Mouse (Mus musculus) myocyte (in vitro differentiated cells): ENCODE results near the gene Sec14l1. TPM values are rescaled to one million over a fixed set of nuclear protein-coding genes. Genes with fewer than 3 reads are reported as not detected.

ENCODE experiments used
- H3K27me3 ChIP-seq: one replicate; pipeline ENCODE4 v1.6.1; 2011; ENCODE audit not compliant: control insufficient read depth, insufficient read depth, insufficient read length
- H3K36me3 ChIP-seq: one replicate; pipeline ENCODE4 v1.6.1; 2011; ENCODE audit not compliant: control insufficient read depth, insufficient read depth
- H3K4me2 ChIP-seq: one replicate; pipeline ENCODE4 v1.6.1; 2011; ENCODE audit warnings: low read depth, control low read depth
- H3K4me3 ChIP-seq: one replicate; pipeline ENCODE4 v1.5.1; 2011; ENCODE audit warnings: mild to moderate bottlenecking, control low read depth, moderate library complexity
- H3K79me2 ChIP-seq: one replicate; pipeline ENCODE4 v1.6.1; 2011; ENCODE audit not compliant: control insufficient read depth, insufficient read depth
- H3ac ChIP-seq: one replicate; pipeline ENCODE4 v1.6.1; 2011; ENCODE audit not compliant: control insufficient read depth, insufficient read length
- CEBPB ChIP-seq: IDR thresholded peaks from 2 replicates; pipeline ENCODE4 v1.6.1; 2011; ENCODE audit warnings: mild to moderate bottlenecking, moderate library complexity; ENCODE audit not compliant: poor library complexity, insufficient read depth, severe bottlenecking
- E2F4 ChIP-seq: IDR thresholded peaks from one replicate; pipeline ENCODE4 v1.6.1; 2011; ENCODE audit warnings: mild to moderate bottlenecking, control low read depth, moderate library complexity; ENCODE audit not compliant: insufficient read depth
- MAX ChIP-seq: IDR thresholded peaks from one replicate; pipeline ENCODE4 v1.6.1; 2011; ENCODE audit warnings: low read depth, mild to moderate bottlenecking, control low read depth
- MYOD1 ChIP-seq, 3 experiments: IDR thresholded peaks; one replicate each; pipeline ENCODE4 v1.6.1; 2011; ENCODE audit warnings: control low read depth in 2 of 3, low read depth in 2 of 3, mild to moderate bottlenecking in 2 of 3, moderate library complexity in 1 of 3; ENCODE audit not compliant: insufficient read length in 2 of 3, control insufficient read depth in 1 of 3
- MYOG ChIP-seq, 3 experiments: IDR thresholded peaks; one replicate each; pipeline ENCODE4 v1.6.1; 2011; ENCODE audit warnings: control low read depth in 2 of 3, low read depth in 2 of 3, mild to moderate bottlenecking in 2 of 3; ENCODE audit not compliant: insufficient read length in 2 of 3, control insufficient read depth in 1 of 3, insufficient read depth in 1 of 3
- POLR2A ChIP-seq: IDR thresholded peaks from one replicate; pipeline ENCODE4 v1.6.1; 2011; ENCODE audit warnings: low read depth, mild to moderate bottlenecking, control low read depth, moderate library complexity; ENCODE audit not compliant: insufficient read length
- POLR2AphosphoS2 ChIP-seq: IDR thresholded peaks from one replicate; pipeline ENCODE4 v1.6.1; 2011; ENCODE audit warnings: low read depth, control low read depth; ENCODE audit not compliant: insufficient read length
- REST ChIP-seq: IDR thresholded peaks from one replicate; pipeline ENCODE4 v1.6.1; 2011; ENCODE audit warnings: mild to moderate bottlenecking, control low read depth, moderate library complexity; ENCODE audit not compliant: insufficient read depth, insufficient read length
- SRF ChIP-seq: IDR thresholded peaks from one replicate; pipeline ENCODE4 v1.6.1; 2011; ENCODE audit warnings: low read depth; ENCODE audit not compliant: control insufficient read depth, insufficient read length
- TCF12 ChIP-seq: IDR thresholded peaks from one replicate; pipeline ENCODE4 v1.6.1; 2011; ENCODE audit warnings: mild to moderate bottlenecking, control low read depth; ENCODE audit not compliant: poor library complexity, insufficient read depth, severe bottlenecking
- TCF3 ChIP-seq: IDR thresholded peaks from one replicate; pipeline ENCODE4 v1.6.1; 2011; ENCODE audit warnings: low read depth, control low read depth; ENCODE audit not compliant: insufficient read length
- USF1 ChIP-seq: IDR thresholded peaks from one replicate; pipeline ENCODE4 v1.6.1; 2011; ENCODE audit warnings: low read depth, mild to moderate bottlenecking, control low read depth, moderate library complexity
- polyA plus RNA-seq: library from polyadenylated mRNA; unstranded; fragments of >200 nt; fragmentation: generic; extraction: Trizol; gene quantifications from one replicate; pipeline ENCODE4 v1.2.1, GENCODE M21; 2012; ENCODE audit warnings: missing spikeins

Gene Sec14l1
- polyA plus RNA-seq, 1 experiment, result 84.8 TPM

DNA sequence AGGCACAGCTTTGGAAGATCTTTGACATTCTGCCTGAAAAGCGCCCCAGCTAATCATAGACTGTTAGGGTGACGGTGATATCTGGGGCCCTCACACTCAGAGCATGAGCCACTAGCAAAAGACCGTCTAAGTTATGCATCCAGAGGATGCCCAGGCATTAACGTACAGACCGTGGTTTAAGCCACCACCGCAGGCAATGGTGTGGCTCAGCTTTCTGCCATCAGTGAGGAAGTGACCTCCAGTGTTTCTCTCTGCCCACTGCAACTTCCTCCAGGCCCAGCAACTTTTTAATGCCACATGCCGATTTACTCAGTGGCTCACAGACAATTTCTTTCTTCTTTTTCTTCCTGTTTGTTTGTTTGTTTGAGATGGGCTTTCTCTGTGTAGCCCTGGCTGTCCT, 81.7 kb downstream of the Sec14l1 start:
- no peak for TF ChIP-seq MAX
- no peak for TF ChIP-seq REST
- no peak overlapping the region for H3K4me3 ChIP-seq
- no peaks in the 10 kb centered on the region for H3K27me3 ChIP-seq
- H3K36me3 ChIP-seq, result no peaks in the 10 kb centered on the region
- H3ac ChIP-seq, result no peak overlapping the region
- no peak overlapping the region for H3K4me2 ChIP-seq
- no peaks in the 10 kb centered on the region for H3K79me2 ChIP-seq

GRCm38 (mm10) chr11:117198122-117198521, 83.2 kb downstream of the Sec14l1 start:
- Histone ChIP-seq H3K79me2 (no peaks in the 10 kb centered on the region), H3K27me3 (no peaks in the 10 kb centered on the region), H3K36me3 (no peaks in the 10 kb centered on the region)

DNA sequence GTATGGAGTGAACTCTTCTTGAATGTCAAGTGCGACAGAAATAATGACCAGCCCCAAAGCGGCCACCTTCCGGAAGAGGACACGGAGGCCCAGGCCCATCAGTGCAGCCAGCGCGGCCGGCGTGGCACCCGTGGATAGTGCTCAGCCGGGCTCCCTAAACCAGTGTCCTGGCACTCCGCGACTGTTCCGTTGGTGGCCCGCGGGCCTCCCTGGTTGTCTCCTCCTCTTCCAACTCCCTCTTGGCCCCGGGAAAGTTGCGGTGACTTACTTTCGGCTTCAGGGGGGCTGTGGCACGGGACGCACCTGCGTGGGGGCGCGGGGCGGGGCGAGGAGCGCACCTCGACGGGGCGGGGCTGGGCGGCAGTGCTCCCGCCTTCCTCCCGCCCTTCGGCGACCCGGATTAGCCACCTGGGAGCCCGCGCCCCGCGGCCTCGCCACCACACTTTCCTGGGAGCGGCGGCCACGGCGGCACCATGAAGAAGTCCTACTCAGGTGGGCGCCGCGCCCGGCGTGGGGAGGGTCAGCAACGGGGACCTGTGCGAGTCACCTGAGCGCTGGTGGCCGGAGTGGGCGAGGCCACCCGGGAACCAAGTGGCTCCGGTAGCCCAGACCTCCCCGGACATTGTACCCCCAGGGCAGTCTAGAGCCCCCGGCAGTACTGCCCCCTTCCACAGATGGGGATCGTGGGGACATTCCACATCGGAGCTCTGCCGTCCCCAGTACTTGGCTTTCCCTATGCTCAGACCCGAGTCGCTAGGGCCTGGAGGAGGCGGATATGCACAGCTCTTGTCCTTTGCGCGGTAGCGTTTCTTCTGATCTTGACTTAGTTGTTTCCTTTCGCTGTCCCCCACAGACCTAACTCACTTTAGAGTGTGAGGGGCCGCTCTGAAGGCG, 84.6 kb downstream of the Sec14l1 start, which contains the start of gene Sept9:
TSS of gene Sept9 (plus strand) at position 380 of the 894 bp plus-strand sequence.
- no peak within 1 kb of the TSS for H3ac ChIP-seq
- H3K27me3 ChIP-seq, result no peaks in the 10 kb centered on the region
- H3K36me3 ChIP-seq, result no peaks in the 10 kb centered on the region
- no peak for TF ChIP-seq MYOG (IDR thresholded peaks at IDR 0.05; ENCODE audit: control insufficient read depth in 1 of 3, insufficient read depth in 1 of 3, insufficient read length in 2 of 3, low read depth in 2 of 3)
- no peak for TF ChIP-seq MYOD1 (IDR thresholded peaks at IDR 0.05; ENCODE audit: control insufficient read depth in 1 of 3, insufficient read length in 2 of 3, low read depth in 2 of 3)
- TF ChIP-seq USF1, result no peak
- no peak for TF ChIP-seq POLR2AphosphoS2
- TF ChIP-seq CEBPB, result no peak
- no peak for TF ChIP-seq POLR2A
- TF ChIP-seq SRF, result no peak
- TF ChIP-seq MAX, result no peak
- no peak for TF ChIP-seq E2F4
- TF ChIP-seq TCF12, result no peak
- no peak for TF ChIP-seq TCF3
- no peak for TF ChIP-seq REST
- H3K4me3 ChIP-seq, result no peak within 1 kb of the TSS
- H3K79me2 ChIP-seq, result no peaks in the 10 kb centered on the region
- H3K4me2 ChIP-seq, result no peak within 1 kb of the TSS

More at GRCm38 (mm10) chr11:117198122-117198521, 83.2 kb downstream of the Sec14l1 start:
- Histone ChIP-seq H3ac (no peak overlapping the region), H3K4me2 (no peak overlapping the region), H3K4me3 (no peak overlapping the region)
- no peak for TF ChIP-seq CEBPB
- no peak for TF ChIP-seq MYOD1 (IDR thresholded peaks at IDR 0.05; ENCODE audit: control insufficient read depth in 1 of 3, insufficient read length in 2 of 3, low read depth in 2 of 3)
- no peak for TF ChIP-seq E2F4
- TF ChIP-seq SRF, result no peak
- TF ChIP-seq TCF3, result no peak
- no peak for TF ChIP-seq POLR2AphosphoS2

DNA sequence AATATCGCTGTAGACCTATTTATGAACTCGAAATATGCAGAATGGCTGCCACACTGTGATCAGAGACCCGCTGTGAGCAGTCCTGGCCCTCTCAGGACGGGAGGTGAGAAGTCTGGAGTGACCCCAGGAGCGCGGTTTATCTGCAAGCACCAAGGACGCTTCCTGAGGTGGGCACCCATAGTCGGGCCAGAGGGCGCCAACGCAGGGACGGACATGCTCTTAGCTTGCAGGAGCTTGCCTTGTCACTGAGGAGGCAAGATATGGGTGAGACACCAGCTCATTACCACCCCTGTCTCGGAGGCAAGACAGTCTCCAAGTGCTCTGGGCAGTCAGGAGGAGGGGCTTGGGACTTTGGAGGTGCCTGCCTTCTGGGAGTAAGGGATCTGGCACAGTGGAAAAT, 86.9 kb downstream of the Sec14l1 start:
- Histone ChIP-seq H3K4me3 (no peak overlapping the region), H3K4me2 (no peak overlapping the region), H3K79me2 (no peaks in the 10 kb centered on the region), H3ac (no peak overlapping the region), H3K27me3 (no peaks in the 10 kb centered on the region), H3K36me3 (no peaks in the 10 kb centered on the region)
- TF ChIP-seq MYOD1 (IDR thresholded peaks at IDR 0.05; ENCODE audit: control insufficient read depth in 1 of 3, insufficient read length in 2 of 3, low read depth in 2 of 3) (no peak), MYOG (IDR thresholded peaks at IDR 0.05; ENCODE audit: control insufficient read depth in 1 of 3, insufficient read depth in 1 of 3, insufficient read length in 2 of 3, low read depth in 2 of 3) (no peak), REST (no peak), MAX (no peak), CEBPB (no peak)

DNA sequence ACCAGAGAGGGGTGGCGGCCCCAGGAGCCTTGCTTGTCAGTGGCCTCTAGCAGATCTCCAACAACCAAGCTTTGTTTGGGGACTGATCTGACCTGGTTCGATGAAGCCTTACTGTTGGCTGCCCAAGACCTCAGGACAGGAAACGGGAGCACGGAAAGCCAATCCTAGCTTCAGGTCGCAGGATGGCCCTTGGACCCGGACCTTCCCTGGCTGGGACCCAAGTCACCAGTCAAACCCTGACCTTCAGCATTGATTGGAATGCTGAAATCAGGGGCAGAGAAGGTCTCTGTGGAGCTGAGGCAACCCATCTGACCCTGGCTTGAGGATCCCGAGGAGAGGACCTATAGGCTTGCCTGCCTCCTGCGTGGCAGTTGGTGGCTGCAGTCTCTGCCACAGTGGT, 89.6 kb downstream of the Sec14l1 start:
- H3K36me3 ChIP-seq, result no peaks in the 10 kb centered on the region
- TF ChIP-seq TCF12, result no peak
- TF ChIP-seq TCF3, result no peak
- no peak for TF ChIP-seq POLR2A
- no peak for TF ChIP-seq USF1
- TF ChIP-seq MAX, result no peak
- TF ChIP-seq MYOG (IDR thresholded peaks at IDR 0.05; ENCODE audit: control insufficient read depth in 1 of 3, insufficient read depth in 1 of 3, insufficient read length in 2 of 3, low read depth in 2 of 3), result no peak
- TF ChIP-seq E2F4, result no peak
- no peak for TF ChIP-seq CEBPB
- TF ChIP-seq REST, result no peak
- TF ChIP-seq SRF, result no peak
- no peak for TF ChIP-seq POLR2AphosphoS2
- TF ChIP-seq MYOD1 (IDR thresholded peaks at IDR 0.05; ENCODE audit: control insufficient read depth in 1 of 3, insufficient read length in 2 of 3, low read depth in 2 of 3), result no peak
- no peak overlapping the region for H3ac ChIP-seq
- no peaks in the 10 kb centered on the region for H3K79me2 ChIP-seq
- H3K27me3 ChIP-seq, result no peaks in the 10 kb centered on the region
- H3K4me2 ChIP-seq, result no peak overlapping the region
- no peak overlapping the region for H3K4me3 ChIP-seq
